Mouse (Mus musculus): ENCODE measurements at regions not wholly inside any gene's neighbourhood (a gene's known extent, or its start where the extent isn't known, plus 50 kb on each side); places are given as distances from the start of the nearest gene placed in this dataset.

- no peak for TF ChIP-seq CTCF (conservative IDR thresholded peaks at IDR 0.05; ENCODE audit: low read length)
- no peak for TF ChIP-seq POU5F1 (IDR thresholded peaks at IDR 0.05; ENCODE audit: borderline replicate concordance, low read length)
Observed at GRCm38 (mm10) chr14:97435453-97436233, 733.9 kb downstream of the Dach1 start.
